Mouse (Mus musculus) layer of hippocampus, postnatal 14 days (tissue): Measurements from ENCODE around the gene E030018B13Rik. TPM values are rescaled to one million over a fixed set of nuclear protein-coding genes. Genes with fewer than 3 reads are reported as not detected.

ENCODE experiments used
- DNase-seq, 2 experiments: peaks; one replicate each; pipeline ENCODE4 v3.0.0; 2021 to 2022; ENCODE audit warnings: low spot score in 2 of 2, mixed read lengths in 1 of 2
- total RNA-seq, 2 experiments: library from RNA; stranded (reverse); gene quantifications; 2 replicates each; pipeline ENCODE4 v1.2.3; 2021

Gene E030018B13Rik
- total RNA-seq, 2 experiments from 2014 or later, result not detected

- DNase-seq, result no peak
Observed at GRCm38 (mm10) chr7:63914891-63915290, 1.8 kb upstream of the E030018B13Rik start.

- DNase-seq, result peak; percentile 75 to 76
Observed at GRCm38 (mm10) chr7:63917693-63918092, 1.0 kb downstream of the E030018B13Rik start.

GRCm38 (mm10) chr7:63918771-63919768, 2.4 kb downstream of the E030018B13Rik start:
- no peak for DNase-seq

- no peak for DNase-seq
Observed at GRCm38 (mm10) chr7:63921909-63922562, 5.4 kb downstream of the E030018B13Rik start.

GRCm38 (mm10) chr7:63922571-63922970, 5.9 kb downstream of the E030018B13Rik start:
- no peak for DNase-seq

GRCm38 (mm10) chr7:63922975-63923374, 6.3 kb downstream of the E030018B13Rik start:
- no peak for DNase-seq

GRCm38 (mm10) chr7:63924151-63924550, 7.5 kb downstream of the E030018B13Rik start:
- DNase-seq, result no peak

GRCm38 (mm10) chr7:63924747-63925412, 8.2 kb downstream of the E030018B13Rik start:
- DNase-seq, result peak; percentile 73 to 84

- no peak for DNase-seq
Observed at GRCm38 (mm10) chr7:63925413-63926360, 9.0 kb downstream of the E030018B13Rik start.

GRCm38 (mm10) chr7:63926492-63926891, 9.8 kb downstream of the E030018B13Rik start:
- no peak for DNase-seq

GRCm38 (mm10) chr7:63927121-63927520, 10.5 kb downstream of the E030018B13Rik start:
- no peak for DNase-seq

- DNase-seq, result no peak
Observed at GRCm38 (mm10) chr7:63929080-63929479, 12.4 kb downstream of the E030018B13Rik start.

GRCm38 (mm10) chr7:63930132-63930531, 13.5 kb downstream of the E030018B13Rik start:
- no peak for DNase-seq

GRCm38 (mm10) chr7:63930766-63931165, 14.1 kb downstream of the E030018B13Rik start:
- DNase-seq, result no peak

- DNase-seq, result no peak
Observed at GRCm38 (mm10) chr7:63932461-63932860, 15.8 kb downstream of the E030018B13Rik start.

- no peak for DNase-seq
Observed at GRCm38 (mm10) chr7:63933905-63934304, 17.2 kb downstream of the E030018B13Rik start.

GRCm38 (mm10) chr7:63934530-63934929, 17.9 kb downstream of the E030018B13Rik start:
- DNase-seq, result no peak

- DNase-seq, result no peak
Observed at GRCm38 (mm10) chr7:63935809-63936187, 19.1 kb downstream of the E030018B13Rik start.

- peak; percentile 72 to 82 for DNase-seq
Observed at GRCm38 (mm10) chr7:63936188-63936985, 19.7 kb downstream of the E030018B13Rik start.

- DNase-seq, result no peak
Observed at GRCm38 (mm10) chr7:63936986-63937235, 20.3 kb downstream of the E030018B13Rik start.
